Mouse (Mus musculus) intestine, embryonic 14.5 days (tissue): ENCODE measurements around the gene Ipmk. TPM values are rescaled to one million over a fixed set of nuclear protein-coding genes. Genes with fewer than 3 reads are reported as not detected.
A peak's percentile ranks its signal among the peaks of the same experiment; 100 is the strongest.

Experiments
- ATAC-seq: fragments of 200-750 bp; cut with Nextera tagmentation; replicated peaks from 2 replicates; pipeline ENCODE4 v1.8.0; 2017; ENCODE audit warnings: low read depth, moderate number of reproducible peaks, moderate TSS enrichment, moderate library complexity; ENCODE audit not compliant: low FRiP score, low TSS enrichment
- DNase-seq: peaks from one replicate; pipeline ENCODE4 v3.0.0-alpha.2; 2018; ENCODE audit warnings: low spot score
- H3K27ac ChIP-seq: fragments of 300-500 bp; sonication (generic); 2 replicates; pipeline ENCODE4 v1.5.1; 2014; ENCODE audit warnings: low read depth, mild to moderate bottlenecking, control low read depth
- H3K27me3 ChIP-seq: fragments of 300-500 bp; sonication (generic); replicated peaks from 2 replicates; pipeline ENCODE4 v1.6.1; 2014; ENCODE audit warnings: low read length, control low read depth; ENCODE audit not compliant: control insufficient read depth, insufficient read depth
- H3K36me3 ChIP-seq: fragments of 300-500 bp; sonication (generic); 2 replicates; pipeline ENCODE4 v1.6.1; 2014; ENCODE audit warnings: low read length, control low read depth; ENCODE audit not compliant: control insufficient read depth, insufficient read depth
- H3K4me1 ChIP-seq: fragments of 300-500 bp; sonication (generic); replicated peaks from 2 replicates; pipeline ENCODE4 v1.6.1; 2014; ENCODE audit warnings: low read length, control low read depth, mixed read lengths; ENCODE audit not compliant: control insufficient read depth, insufficient read depth
- H3K4me2 ChIP-seq: fragments of 300-500 bp; sonication (generic); 2 replicates; pipeline ENCODE4 v1.6.1; 2014; ENCODE audit warnings: low read length
- H3K4me3 ChIP-seq: fragments of 300-500 bp; sonication (generic); 2 replicates; pipeline ENCODE4 v1.5.1; 2014; ENCODE audit warnings: low read depth, low read length, control low read depth, mixed read lengths
- H3K9ac ChIP-seq: fragments of 300-500 bp; sonication (generic); 2 replicates; pipeline ENCODE4 v1.6.1; 2014; ENCODE audit warnings: mild to moderate bottlenecking, low read length
- H3K9me3 ChIP-seq: fragments of 300-500 bp; sonication (generic); 2 replicates; pipeline ENCODE4 v1.6.1; 2016; ENCODE audit warnings: low read length, control low read depth; ENCODE audit not compliant: control insufficient read depth
- WGBS: fragments of 180-500 bp; shearing (Covaris S2); extraction: QIAGEN DNeasy Blood & Tissue Kit; methylation state at CpG from one replicate; pipeline ENCODE4 v1.1.7; 2014; 5-methylcytosine and 5-hydroxymethylcytosine counted together
- polyA plus RNA-seq: library from polyadenylated mRNA; unstranded; fragments of >200 nt; fragmentation: Nextera tagmentation; extraction: Ambion mirVana; gene quantifications from 2 replicates; pipeline ENCODE4 v1.2.1, GENCODE M21; 2014

Gene Ipmk
- polyA plus RNA-seq, 1 experiment from 2014 or later, result 21.5 TPM

- DNase-seq (no peak), ATAC-seq (no peak)
- Histone ChIP-seq H3K4me3 (no peak overlapping the region), H3K36me3 (no peaks in the 10 kb centered on the region), H3K27ac (no peak overlapping the region), H3K27me3 (no peaks in the 10 kb centered on the region), H3K9ac (no peak overlapping the region), H3K4me2 (no peak overlapping the region), H3K9me3 (no peaks in the 10 kb centered on the region), H3K4me1 (no peaks in the 10 kb centered on the region)
- WGBS, result 70% methylated on average over 7 of the region's 7 CpGs
Observed at GRCm38 (mm10) chr10:71316497-71316896, 31.1 kb upstream of the Ipmk start.

GRCm38 (mm10) chr10:71323669-71324068 lies 23.9 kb upstream of the Ipmk start:
- ATAC-seq, result no peak
- H3K4me2 ChIP-seq, result no peak overlapping the region

GRCm38 (mm10) chr10:71326123-71326522 lies 21.4 kb upstream of the Ipmk start:
- H3K36me3 ChIP-seq, result peaks cover 13% of the 10 kb centered on the region
- no peak overlapping the region for H3K4me2 ChIP-seq
- DNase-seq, result no peak
- H3K4me1 ChIP-seq, result no peaks in the 10 kb centered on the region
- no peaks in the 10 kb centered on the region for H3K9me3 ChIP-seq
- no peaks in the 10 kb centered on the region for H3K27me3 ChIP-seq
- 73% methylated on average over 7 of the region's 7 CpGs for WGBS
- H3K27ac ChIP-seq, result no peak overlapping the region
- no peak overlapping the region for H3K9ac ChIP-seq
- no peak overlapping the region for H3K4me3 ChIP-seq
- no peak for ATAC-seq

More at GRCm38 (mm10) chr10:71323669-71324068, 23.9 kb upstream of the Ipmk start:
- H3K27me3 ChIP-seq, result no peaks in the 10 kb centered on the region
- no peaks in the 10 kb centered on the region for H3K4me1 ChIP-seq
- DNase-seq, result no peak
- H3K4me3 ChIP-seq, result no peak overlapping the region
- H3K9me3 ChIP-seq, result no peaks in the 10 kb centered on the region
- no peak overlapping the region for H3K9ac ChIP-seq
- 80% methylated on average over 8 of the region's 8 CpGs for WGBS
- H3K27ac ChIP-seq, result no peak overlapping the region
- no peaks in the 10 kb centered on the region for H3K36me3 ChIP-seq

- Histone ChIP-seq H3K4me2 (no peak overlapping the region), H3K27me3 (no peaks in the 10 kb centered on the region), H3K27ac (no peak overlapping the region), H3K4me3 (no peak overlapping the region), H3K36me3 (peaks cover 13% of the 10 kb centered on the region), H3K9ac (no peak overlapping the region), H3K9me3 (no peaks in the 10 kb centered on the region), H3K4me1 (no peaks in the 10 kb centered on the region)
- WGBS, result 11% methylated on average over 7 of the region's 7 CpGs
- peak; percentile 85 for DNase-seq
- no peak for ATAC-seq
Observed at GRCm38 (mm10) chr10:71326789-71327188, 20.8 kb upstream of the Ipmk start.

GRCm38 (mm10) chr10:71327386-71327785 lies 20.2 kb upstream of the Ipmk start:
- no peak overlapping the region for H3K27ac ChIP-seq
- H3K4me3 ChIP-seq, result no peak overlapping the region
- no peak for DNase-seq
- ATAC-seq, result no peak
- no peak overlapping the region for H3K9ac ChIP-seq
- no peaks in the 10 kb centered on the region for H3K27me3 ChIP-seq
- H3K36me3 ChIP-seq, result peaks cover 13% of the 10 kb centered on the region
- H3K4me1 ChIP-seq, result no peaks in the 10 kb centered on the region
- 87% methylated on average over 10 of the region's 10 CpGs for WGBS
- no peaks in the 10 kb centered on the region for H3K9me3 ChIP-seq
- H3K4me2 ChIP-seq, result no peak overlapping the region

- Histone ChIP-seq H3K4me2 (no peak overlapping the region), H3K4me3 (no peak overlapping the region), H3K27me3 (no peaks in the 10 kb centered on the region), H3K4me1 (no peaks in the 10 kb centered on the region), H3K36me3 (peaks cover 14% of the 10 kb centered on the region), H3K9me3 (no peaks in the 10 kb centered on the region), H3K9ac (no peak overlapping the region), H3K27ac (no peak overlapping the region)
- DNase-seq, result no peak
- 88% methylated on average over 6 of the region's 6 CpGs for WGBS
- ATAC-seq, result no peak
Observed at GRCm38 (mm10) chr10:71328382-71328781, 19.2 kb upstream of the Ipmk start.

GRCm38 (mm10) chr10:71328870-71329269 lies 18.7 kb upstream of the Ipmk start:
- Histone ChIP-seq H3K4me2 (no peak overlapping the region), H3K36me3 (peaks cover 19% of the 10 kb centered on the region), H3K27ac (no peak overlapping the region), H3K9ac (no peak overlapping the region), H3K4me1 (no peaks in the 10 kb centered on the region), H3K4me3 (no peak overlapping the region), H3K9me3 (no peaks in the 10 kb centered on the region), H3K27me3 (no peaks in the 10 kb centered on the region)
- 93% methylated on average over 5 of the region's 5 CpGs for WGBS
- DNase-seq (no peak), ATAC-seq (no peak)

GRCm38 (mm10) chr10:71329295-71329694 lies 18.3 kb upstream of the Ipmk start:
- no peaks in the 10 kb centered on the region for H3K9me3 ChIP-seq
- H3K4me1 ChIP-seq, result no peaks in the 10 kb centered on the region
- 92% methylated on average over 6 of the region's 6 CpGs for WGBS
- H3K4me2 ChIP-seq, result no peak overlapping the region
- DNase-seq (no peak), ATAC-seq (no peak)
- peaks cover 19% of the 10 kb centered on the region for H3K36me3 ChIP-seq
- H3K9ac ChIP-seq, result no peak overlapping the region
- no peak overlapping the region for H3K27ac ChIP-seq
- no peaks in the 10 kb centered on the region for H3K27me3 ChIP-seq
- H3K4me3 ChIP-seq, result no peak overlapping the region

GRCm38 (mm10) chr10:71330070-71330469 lies 17.5 kb upstream of the Ipmk start:
- WGBS, result 94% methylated on average over 12 of the region's 12 CpGs

More at GRCm38 (mm10) chr10:71330070-71330469, 17.5 kb upstream of the Ipmk start:
- Histone ChIP-seq H3K4me1 (no peaks in the 10 kb centered on the region), H3K27ac (no peak overlapping the region), H3K9ac (no peak overlapping the region), H3K4me3 (no peak overlapping the region), H3K27me3 (no peaks in the 10 kb centered on the region), H3K9me3 (no peaks in the 10 kb centered on the region), H3K4me2 (no peak overlapping the region), H3K36me3 (peaks cover 19% of the 10 kb centered on the region)
- DNase-seq (no peak), ATAC-seq (no peak)
